Mouse (Mus musculus) liver, embryonic 14.5 days (tissue): ENCODE results near the gene Galnt11. TPM values are rescaled to one million over a fixed set of nuclear protein-coding genes. Genes with fewer than 3 reads are reported as not detected.
A peak's percentile ranks its signal among the peaks of the same experiment; 100 is the strongest.
"Not testable (repeated sequence)": the region's sequence is repeated elsewhere in the genome, so short reads cannot be mapped to it uniquely, and the experiment has no call there.

ENCODE experiments used
- ATAC-seq: fragments of 200-750 bp; cut with Nextera tagmentation; 2 replicates; pipeline ENCODE4 v1.8.0; 2017; ENCODE audit warnings: moderate number of reproducible peaks, mild to moderate bottlenecking, moderate library complexity; ENCODE audit not compliant: insufficient read depth
- DNase-seq, 3 experiments: peaks; one replicate each; pipeline ENCODE4 v3.0.0-alpha.2; 2012 to 2013; ENCODE audit warnings: low read depth in 3 of 3, low spot score in 3 of 3
- H3K27ac ChIP-seq: fragments of 300-500 bp; sonication (generic); 2 replicates; pipeline ENCODE4 v1.5.1; 2014; ENCODE audit warnings: moderate library complexity, mild to moderate bottlenecking, control low read depth, inconsistent platforms
- H3K27me3 ChIP-seq: fragments of 300-500 bp; sonication (generic); 2 replicates; pipeline ENCODE4 v1.6.1; 2014; ENCODE audit warnings: mild to moderate bottlenecking, low read length, moderate library complexity; ENCODE audit not compliant: control insufficient read depth, insufficient read depth
- H3K36me3 ChIP-seq: fragments of 300-500 bp; sonication (generic); replicated peaks from 2 replicates; pipeline ENCODE4 v1.6.1; 2014; ENCODE audit warnings: low read depth; ENCODE audit not compliant: control insufficient read depth, insufficient read depth
- H3K4me1 ChIP-seq, 2 experiments: fragments of 200-500 bp in 1 of 2; fragments of 300-500 bp in 1 of 2; sonication (generic) in 1 of 2; replicated peaks; 2 replicates each; pipeline ENCODE4 v1.6.1; 2012 to 2014; ENCODE audit warnings: antibody characterized with exemption in 1 of 2, inconsistent platforms in 1 of 2, low read length in 1 of 2; ENCODE audit not compliant: control insufficient read depth in 2 of 2, insufficient read depth in 2 of 2
- H3K4me2 ChIP-seq: fragments of 300-500 bp; sonication (generic); 2 replicates; pipeline ENCODE4 v1.6.1; 2014; ENCODE audit warnings: low read depth, mild to moderate bottlenecking, control low read depth, moderate library complexity
- H3K4me3 ChIP-seq, 2 experiments: fragments of 200-500 bp in 1 of 2; fragments of 300-500 bp in 1 of 2; sonication (generic) in 1 of 2; 2 replicates each; pipeline ENCODE4 v1.5.1; 2012 to 2014; ENCODE audit warnings: low read depth in 2 of 2, low read length in 2 of 2, mild to moderate bottlenecking in 2 of 2, control low read depth in 1 of 2, inconsistent platforms in 1 of 2, moderate library complexity in 1 of 2; ENCODE audit not compliant: insufficient read depth in 1 of 2
- H3K9ac ChIP-seq: fragments of 300-500 bp; sonication (generic); replicated peaks from 2 replicates; pipeline ENCODE4 v1.6.1; 2014; ENCODE audit warnings: mild to moderate bottlenecking, control low read depth, moderate library complexity
- H3K9me3 ChIP-seq: fragments of 300-500 bp; sonication (generic); 2 replicates; pipeline ENCODE4 v1.6.1; 2016; ENCODE audit warnings: low read length, mixed read lengths; ENCODE audit not compliant: control insufficient read depth
- CTCF ChIP-seq: IDR thresholded peaks from 2 replicates; pipeline ENCODE4 v1.5.1; 2016; ENCODE audit warnings: antibody characterized with exemption, low read depth, control low read depth
- EP300 ChIP-seq: IDR thresholded peaks from 2 replicates; pipeline ENCODE4 v1.6.1; 2016; ENCODE audit warnings: antibody characterized with exemption, low read depth
- WGBS: fragments of 180-500 bp; shearing (Covaris S2); extraction: QIAGEN DNeasy Blood & Tissue Kit; methylation state at CpG from one replicate; pipeline ENCODE4 v1.1.7; 2014; ENCODE audit not compliant: insufficient replicate concordance; 5-methylcytosine and 5-hydroxymethylcytosine counted together
- polyA plus RNA-seq, 2 experiments: library from polyadenylated mRNA; depleted of rRNA in 1 of 2; stranded (reverse) in 1 of 2; unstranded in 1 of 2; fragments of >200 nt; fragmentation: Nextera tagmentation in 1 of 2; extraction: Ambion mirVana in 1 of 2; gene quantifications; 2 replicates each; pipeline versions ENCODE4 v1.2.1 to v1.2.3; 2012 to 2014

The Galnt11 gene
- polyA plus RNA-seq, 2 experiments = 4.9 to 8.4 TPM

DNA sequence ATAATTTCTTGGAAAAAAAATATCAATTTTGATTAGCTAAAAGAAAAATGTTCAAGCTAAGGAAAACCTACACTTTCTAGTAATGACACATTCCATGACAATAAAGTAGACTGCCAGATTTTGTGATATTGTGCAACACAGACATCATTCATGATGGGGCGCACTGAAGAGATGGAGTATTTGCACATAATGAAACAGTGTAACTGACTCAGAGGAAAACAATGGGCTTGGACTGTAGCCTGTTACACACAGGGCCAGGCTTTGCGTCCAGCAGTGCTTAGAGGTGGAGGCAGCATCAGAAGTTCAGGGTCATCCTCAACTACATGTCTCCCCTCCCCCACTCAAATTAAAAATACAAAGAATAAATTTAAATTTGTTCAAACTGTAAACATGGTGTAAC lies 31.2 kb upstream of the Galnt11 start:
- Histone ChIP-seq H3K4me1 (no peaks in the 10 kb centered on the region), H3K9me3 (no peaks in the 10 kb centered on the region), H3K4me2 (no peak overlapping the region), H3K27me3 (no peaks in the 10 kb centered on the region), H3K9ac (no peak overlapping the region), H3K4me3 (no peak overlapping the region), H3K36me3 (no peaks in the 10 kb centered on the region), H3K27ac (no peak overlapping the region)
- TF ChIP-seq CTCF = no peak
- no peak for TF ChIP-seq EP300
- no peak for DNase-seq
- 62% methylated on average over 2 of the region's 2 CpGs for WGBS
- no peak for ATAC-seq

DNA sequence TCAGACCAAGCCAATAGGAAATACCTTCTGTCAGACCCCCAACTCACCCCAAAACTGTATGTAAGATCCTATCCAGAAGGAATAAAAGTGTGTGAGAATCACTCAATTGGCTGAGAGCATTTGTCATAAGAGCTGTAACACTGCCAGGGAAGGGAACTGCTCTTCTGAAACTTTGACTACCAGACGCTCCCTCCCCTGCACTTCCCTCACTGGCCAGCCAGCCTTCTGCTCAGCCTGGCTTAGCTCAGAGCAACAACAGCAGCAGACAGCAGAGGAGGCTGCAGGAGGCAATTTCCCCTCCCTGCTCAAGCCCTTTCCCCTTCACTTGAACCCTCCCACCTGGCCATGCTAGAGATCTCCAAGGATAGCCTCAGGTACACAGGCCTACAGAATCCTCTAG lies 9.8 kb upstream of the Galnt11 start:
- H3K36me3 ChIP-seq = no peaks in the 10 kb centered on the region
- 52% methylated on average over 1 of the region's 1 CpGs for WGBS
- no peak overlapping the region for H3K4me3 ChIP-seq
- H3K4me1 ChIP-seq = no peaks in the 10 kb centered on the region
- no peak for ATAC-seq
- H3K9ac ChIP-seq = no peak overlapping the region
- no peak overlapping the region for H3K4me2 ChIP-seq
- H3K9me3 ChIP-seq = no peaks in the 10 kb centered on the region
- no peaks in the 10 kb centered on the region for H3K27me3 ChIP-seq
- DNase-seq = no peak
- TF ChIP-seq CTCF (no peak), EP300 (no peak)
- no peak overlapping the region for H3K27ac ChIP-seq

- DNase-seq, H3K4me3 ChIP-seq, H3K36me3 ChIP-seq, H3K4me2 ChIP-seq, ATAC-seq, H3K9ac ChIP-seq, H3K27me3 ChIP-seq, H3K4me1 ChIP-seq, H3K27ac ChIP-seq, H3K9me3 ChIP-seq: not testable (repeated sequence)
Observed at GRCm38 (mm10) chr5:25213216-25213615, 8.5 kb upstream of the Galnt11 start.

- Histone ChIP-seq H3K36me3 (no peaks in the 10 kb centered on the region), H3K4me1 (no peaks in the 10 kb centered on the region), H3K4me3 (no peak overlapping the region), H3K9me3 (no peaks in the 10 kb centered on the region), H3K9ac (no peak overlapping the region), H3K4me2 (no peak overlapping the region), H3K27me3 (no peaks in the 10 kb centered on the region), H3K27ac (no peak overlapping the region)
- ATAC-seq = no peak
- WGBS = 74% methylated on average over 6 of the region's 6 CpGs
- TF ChIP-seq EP300 (no peak), CTCF (no peak)
- no peak for DNase-seq
Observed at GRCm38 (mm10) chr5:25215006-25215405, 6.7 kb upstream of the Galnt11 start.

DNA sequence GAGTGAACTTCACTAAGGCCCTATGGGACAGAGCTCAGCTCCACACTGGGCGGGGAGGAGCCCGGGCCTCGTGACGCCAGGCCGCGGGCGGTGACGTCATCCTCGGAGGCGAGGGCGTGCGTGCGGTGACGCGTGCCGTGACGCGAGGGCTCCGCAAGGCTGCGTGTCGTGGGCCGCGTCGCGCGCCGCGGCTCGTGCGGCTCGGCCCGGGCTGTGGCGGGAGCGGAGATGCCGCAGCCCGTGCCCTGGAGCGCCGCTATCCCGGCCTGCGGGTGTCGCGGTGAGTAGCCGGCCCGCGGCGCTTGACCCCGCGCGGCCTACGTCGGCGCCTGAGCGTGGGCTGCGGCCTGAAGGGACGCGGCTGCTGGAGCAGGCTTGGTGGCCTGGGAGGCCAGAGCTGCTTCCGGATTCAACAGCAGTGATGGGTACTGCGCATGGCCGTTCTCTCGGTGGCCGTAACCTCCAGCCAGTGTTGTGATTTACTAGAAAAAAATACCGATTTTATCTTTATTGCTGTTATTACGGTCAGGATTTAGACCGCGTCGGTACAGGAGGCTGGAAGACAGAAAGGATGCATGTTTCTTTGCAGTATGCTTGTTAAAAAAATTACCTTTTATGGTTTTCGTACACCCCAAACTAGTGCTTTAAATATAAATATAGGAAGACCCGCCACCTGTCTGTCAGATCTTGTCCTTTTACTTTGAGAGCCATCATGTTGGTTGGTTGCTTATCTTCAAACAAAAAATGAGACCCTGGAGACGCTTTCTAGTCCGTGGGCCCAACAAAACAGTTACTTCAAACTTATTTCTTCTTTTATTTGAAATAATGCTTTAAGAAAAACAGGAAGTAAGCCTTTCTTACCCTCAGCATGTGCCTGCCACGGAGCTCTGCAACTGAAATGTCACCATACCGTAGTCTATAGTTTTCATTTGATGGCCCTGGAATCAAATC lies 1.3 kb downstream of the Galnt11 start, which contains the start of gene E130116L18Rik:
Gene E130116L18Rik (minus strand): TSS at position 402 of the 951 bp plus-strand sequence.
- WGBS = 2% methylated on average over 72 of the region's 72 CpGs
- H3K9me3 ChIP-seq = no peaks in the 10 kb centered on the region
- no peaks in the 10 kb centered on the region for H3K36me3 ChIP-seq
- TF ChIP-seq EP300 (no peak), CTCF (no peak)
- peak; percentile 79 for ATAC-seq
- no peak within 1 kb of the TSS for H3K27ac ChIP-seq
- H3K4me2 ChIP-seq = peak within 1 kb of the TSS; percentile 63
- peak within 1 kb of the TSS; percentile 51 for H3K9ac ChIP-seq
- H3K4me3 ChIP-seq = peak within 1 kb of the TSS; percentile 49 to 54
- DNase-seq = peak; percentile 26 to 45 (median 30)
- H3K4me1 ChIP-seq = no peaks in the 10 kb centered on the region
- peaks cover 10% of the 10 kb centered on the region for H3K27me3 ChIP-seq

DNA sequence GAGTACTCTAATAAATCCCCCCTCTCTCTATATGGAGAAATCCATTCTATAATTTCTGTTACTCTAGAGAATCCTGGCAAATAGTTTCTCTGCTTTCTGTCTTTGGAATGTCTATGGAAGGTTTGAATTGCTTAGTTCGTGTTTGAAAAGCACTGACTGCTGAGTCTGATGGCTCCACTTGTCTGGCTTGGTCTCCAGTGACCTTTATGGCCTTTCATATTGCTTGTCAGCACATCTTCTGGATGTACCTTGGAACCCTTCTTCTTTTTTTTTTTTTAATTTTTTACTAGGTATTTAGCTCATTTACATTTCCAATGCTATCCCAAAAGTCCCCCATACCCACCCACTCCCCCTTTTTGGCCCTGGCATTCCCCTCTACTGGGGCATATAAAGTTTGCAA lies 2.7 kb downstream of the Galnt11 start:
- not testable (repeated sequence) for H3K9me3 ChIP-seq, H3K4me3 ChIP-seq, DNase-seq, H3K9ac ChIP-seq, H3K36me3 ChIP-seq, H3K27me3 ChIP-seq, ATAC-seq, H3K4me2 ChIP-seq, H3K4me1 ChIP-seq, H3K27ac ChIP-seq
- WGBS = 65% methylated on average over 1 of the region's 1 CpGs
